Mouse (Mus musculus) bone marrow macrophage, adult 2 months (primary cell): ENCODE data around the gene Mrpl43.

Experiments
- CTCF ChIP-seq: IDR thresholded peaks from 2 replicates; pipeline ENCODE4 v1.5.1; 2012; ENCODE audit warnings: low read depth, mild to moderate bottlenecking, low read length, moderate library complexity
- POLR2A ChIP-seq: IDR thresholded peaks from 2 replicates; pipeline ENCODE4 v1.6.1; 2012; ENCODE audit warnings: mild to moderate bottlenecking, low read depth, low read length, borderline replicate concordance

GRCm38 (mm10) chr19:45048644-45049365, 42.6 kb upstream of the Mrpl43 start:
- TF ChIP-seq CTCF (no peak), POLR2A (no peak)
